Mouse (Mus musculus) spleen, adult 10 weeks (tissue): ENCODE measurements around the gene Kcnd1. TPM values are rescaled to one million over a fixed set of nuclear protein-coding genes. Genes with fewer than 3 reads are reported as not detected.

Source experiments
- polyA plus RNA-seq: library from polyadenylated mRNA; stranded (reverse); fragments of 350-450 nt; fragmentation: Illumina TruSeq; extraction: RNeasy Lipid Tissue Mini Kit (QIAGEN cat#74804); gene quantifications from one replicate; pipeline ENCODE4 v1.2.3, GENCODE M21; 2015; ENCODE audit warnings: low replicate concordance; ENCODE audit not compliant: insufficient read depth

The Kcnd1 gene
- 2.4 TPM for polyA plus RNA-seq

GRCm38 (mm10) chrX:7821865-7822779, at the start of gene Kcnd1:
Kcnd1 (plus strand) TSS chrX:7822289.

GRCm38 (mm10) chrX:7789542-7790136, 32.5 kb upstream of the Kcnd1 start, which contains the start of gene Gripap1:
Gripap1 (plus strand) TSS chrX:7789765.

GRCm38 (mm10) chrX:7841163-7842162, 19.4 kb downstream of the Kcnd1 start, which contains the start of gene Otud5:
Otud5 (plus strand) TSS chrX:7841364.

GRCm38 (mm10) chrX:7878007-7878419, 55.9 kb downstream of the Kcnd1 start, which contains the start of gene Pim2:
Pim2 (plus strand) TSS chrX:7878262.

GRCm38 (mm10) chrX:7883841-7884567, 61.9 kb downstream of the Kcnd1 start, which contains the start of gene Slc35a2:
Slc35a2 (plus strand) TSS chrX:7884028.

Other genes with a start within 250 kb of the Kcnd1 start
- gene Foxp3, start 248.6 kb upstream of the Kcnd1 start, polyA plus RNA-seq: 7.6 TPM
- gene Ppp1r3f, start 248.0 kb upstream of the Kcnd1 start, polyA plus RNA-seq: 2.0 TPM
- gene Ccdc22, start 216.8 kb upstream of the Kcnd1 start, polyA plus RNA-seq: 11.4 TPM
- not detected for gene Cacna1f, start 215.2 kb upstream of the Kcnd1 start, polyA plus RNA-seq
- 4.1 TPM for gene Syp, start 183.8 kb upstream of the Kcnd1 start, polyA plus RNA-seq
- 18.5 TPM for gene Prickle3, start 165.0 kb upstream of the Kcnd1 start, polyA plus RNA-seq
- 119 TPM for gene Plp2, start 150.9 kb upstream of the Kcnd1 start, polyA plus RNA-seq
- 0.14 TPM for gene Magix, start 141.0 kb upstream of the Kcnd1 start, polyA plus RNA-seq
- 51.7 TPM for gene Gpkow, start 125.2 kb upstream of the Kcnd1 start, polyA plus RNA-seq
- 38.0 TPM for gene Wdr45, start 108.0 kb upstream of the Kcnd1 start, polyA plus RNA-seq
- not detected for gene Gm45208, start 100.0 kb upstream of the Kcnd1 start, polyA plus RNA-seq
- gene Praf2, start 93.8 kb upstream of the Kcnd1 start, polyA plus RNA-seq: 22.9 TPM
- 2.0 TPM for gene Ccdc120, start 71.4 kb upstream of the Kcnd1 start, polyA plus RNA-seq
- gene Tfe3, start 59.7 kb upstream of the Kcnd1 start, polyA plus RNA-seq: 28.7 TPM
- 207 TPM for gene Gripap1, start 32.5 kb upstream of the Kcnd1 start, polyA plus RNA-seq
- 173 TPM for gene Otud5, start 19.1 kb downstream of the Kcnd1 start, polyA plus RNA-seq
- 38.2 TPM for gene Pim2, start 56.0 kb downstream of the Kcnd1 start, polyA plus RNA-seq
- 18.6 TPM for gene Slc35a2, start 61.7 kb downstream of the Kcnd1 start, polyA plus RNA-seq
- 129 TPM for gene Pqbp1, start 77.0 kb downstream of the Kcnd1 start, polyA plus RNA-seq
- 22.6 TPM for gene Timm17b, start 77.1 kb downstream of the Kcnd1 start, polyA plus RNA-seq
- not detected for gene Gm10491, start 85.5 kb downstream of the Kcnd1 start, polyA plus RNA-seq
- not detected for gene Gm10490, start 87.3 kb downstream of the Kcnd1 start, polyA plus RNA-seq
- not detected for gene Pcsk1n, start 97.5 kb downstream of the Kcnd1 start, polyA plus RNA-seq
- not detected for gene Eras, start 106.3 kb downstream of the Kcnd1 start, polyA plus RNA-seq
- 14.7 TPM for gene Hdac6, start 125.6 kb downstream of the Kcnd1 start, polyA plus RNA-seq
- gene Gata1, start 155.8 kb downstream of the Kcnd1 start, polyA plus RNA-seq: 6.3 TPM
- not detected for gene Glod5, start 196.2 kb downstream of the Kcnd1 start, polyA plus RNA-seq